Mouse (Mus musculus) kidney, adult 8-10 months (tissue): ENCODE measurements around the gene Slc50a1.

Experiments used
- DNase-seq, 2 experiments: peaks; one replicate each; pipeline ENCODE4 v3.0.0; 2022

The Slc50a1 gene

GRCm38 (mm10) chr3:89270051-89270755 lies at the start of gene Slc50a1:
Slc50a1 (minus strand) TSS chr3:89270570.
- peak; percentile 80 to 83 for DNase-seq

- DNase-seq: no peak
These were observed 49.4 kb upstream of the Slc50a1 start for GRCm38 (mm10) chr3:89319591-89320350.

GRCm38 (mm10) chr3:89318971-89319590 lies 48.7 kb upstream of the Slc50a1 start:
- no peak for DNase-seq

DNA sequence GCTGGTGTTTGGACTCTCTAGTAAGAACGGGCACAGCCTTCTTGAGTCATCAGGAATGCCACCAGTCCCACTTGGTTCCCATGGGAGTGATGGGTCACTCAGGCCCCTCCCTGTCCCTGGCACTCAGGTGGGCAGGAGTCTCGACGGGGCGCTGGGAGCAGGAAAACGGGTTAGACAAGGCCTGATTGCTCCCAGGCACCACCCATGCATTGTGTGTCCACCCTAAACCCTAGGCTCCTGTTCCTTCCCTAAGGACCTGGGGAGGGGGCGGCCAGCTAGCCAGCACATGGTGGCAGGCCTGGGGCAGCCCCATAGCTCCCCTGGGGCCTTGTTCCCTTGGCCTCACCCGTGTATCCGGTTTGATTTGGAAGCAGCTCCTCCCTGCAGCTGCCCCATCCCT lies 47.9 kb upstream of the Slc50a1 start:
- DNase-seq: no peak

DNA sequence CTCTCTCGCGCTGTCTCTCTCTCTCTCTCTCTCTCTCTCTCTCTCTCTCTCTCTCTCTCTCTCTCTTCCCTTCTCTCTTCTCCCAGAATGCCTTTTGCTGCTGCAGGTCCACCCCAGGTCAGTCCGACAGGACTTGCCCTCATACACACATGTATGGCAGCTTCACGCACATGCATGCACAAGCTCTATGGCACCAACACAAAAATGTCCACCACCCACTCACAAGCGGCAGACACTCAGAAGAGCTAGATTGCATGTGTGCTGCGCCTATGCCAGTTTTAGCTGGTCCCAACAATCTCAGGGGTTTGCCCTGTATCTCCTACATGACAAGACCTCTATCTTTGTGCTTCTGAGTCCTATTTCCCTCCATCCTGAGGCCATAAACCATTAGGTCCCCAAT lies 46.9 kb upstream of the Slc50a1 start:
- no peak for DNase-seq

- peak; percentile 82 to 92 for DNase-seq
These were observed 46.5 kb upstream of the Slc50a1 start for GRCm38 (mm10) chr3:89316833-89317232.

GRCm38 (mm10) chr3:89315930-89316831 lies 45.8 kb upstream of the Slc50a1 start:
- DNase-seq: no peak

DNA sequence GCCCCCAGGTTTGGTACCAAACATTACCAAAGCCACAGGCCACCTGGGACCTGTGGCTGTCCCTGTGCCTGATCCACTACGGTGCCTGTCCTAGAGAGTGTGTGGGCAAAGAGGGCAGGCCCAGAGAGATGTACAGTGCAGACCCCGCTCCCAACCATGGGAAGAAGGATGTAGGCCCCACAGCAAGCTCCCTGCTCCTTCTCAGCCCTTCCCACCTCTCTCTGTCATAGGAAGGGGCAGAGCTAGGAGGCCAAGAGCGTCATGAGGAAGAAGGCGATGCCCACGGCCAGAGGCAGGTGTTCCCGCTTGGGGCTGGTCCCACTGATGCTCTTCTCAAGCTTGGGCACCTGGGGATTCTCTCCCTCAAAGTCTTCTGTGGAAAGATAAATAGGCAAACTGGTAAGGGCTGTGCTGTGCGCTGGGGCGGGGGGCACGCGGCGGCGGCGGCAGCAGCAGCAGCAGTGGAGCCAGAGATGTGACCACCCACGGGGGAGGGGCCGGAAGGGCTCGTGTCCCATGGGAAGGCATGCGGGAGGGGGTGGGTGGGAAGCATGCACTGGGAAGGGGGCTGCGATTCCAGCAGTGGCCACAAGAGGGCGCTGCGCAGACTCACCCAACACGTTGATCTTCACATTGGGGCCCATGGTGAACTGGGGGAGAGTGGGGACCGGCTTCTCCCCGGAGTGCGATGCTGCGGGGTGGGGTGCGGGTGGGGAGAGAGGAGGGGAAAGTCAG lies 45.0 kb upstream of the Slc50a1 start:
- DNase-seq: peak; percentile 58 to 80

- no peak for DNase-seq
These were observed 44.4 kb upstream of the Slc50a1 start for GRCm38 (mm10) chr3:89314791-89315190.

DNA sequence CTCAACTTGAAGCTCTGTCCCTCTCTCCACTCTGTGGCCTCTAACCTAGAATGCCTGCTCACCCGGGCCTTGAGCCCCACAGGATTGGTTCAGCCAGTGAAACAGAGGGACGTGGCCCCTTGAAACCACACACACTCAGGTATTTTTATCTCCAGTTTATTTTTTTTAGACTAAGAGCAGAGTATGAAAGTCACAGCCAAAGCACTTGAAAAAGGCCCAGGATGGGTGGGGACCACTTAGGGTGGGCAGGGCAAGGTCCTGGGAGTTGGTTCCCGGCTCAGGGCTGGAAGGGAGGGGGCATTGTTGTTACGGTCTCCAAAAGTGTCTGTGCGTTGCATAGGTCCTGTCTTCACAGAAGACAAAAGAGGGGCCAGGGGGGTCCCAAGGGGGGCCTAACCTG lies 44.0 kb upstream of the Slc50a1 start:
- DNase-seq: no peak

GRCm38 (mm10) chr3:89308089-89308488 lies 37.7 kb upstream of the Slc50a1 start:
- DNase-seq: peak; percentile 71 to 86

DNA sequence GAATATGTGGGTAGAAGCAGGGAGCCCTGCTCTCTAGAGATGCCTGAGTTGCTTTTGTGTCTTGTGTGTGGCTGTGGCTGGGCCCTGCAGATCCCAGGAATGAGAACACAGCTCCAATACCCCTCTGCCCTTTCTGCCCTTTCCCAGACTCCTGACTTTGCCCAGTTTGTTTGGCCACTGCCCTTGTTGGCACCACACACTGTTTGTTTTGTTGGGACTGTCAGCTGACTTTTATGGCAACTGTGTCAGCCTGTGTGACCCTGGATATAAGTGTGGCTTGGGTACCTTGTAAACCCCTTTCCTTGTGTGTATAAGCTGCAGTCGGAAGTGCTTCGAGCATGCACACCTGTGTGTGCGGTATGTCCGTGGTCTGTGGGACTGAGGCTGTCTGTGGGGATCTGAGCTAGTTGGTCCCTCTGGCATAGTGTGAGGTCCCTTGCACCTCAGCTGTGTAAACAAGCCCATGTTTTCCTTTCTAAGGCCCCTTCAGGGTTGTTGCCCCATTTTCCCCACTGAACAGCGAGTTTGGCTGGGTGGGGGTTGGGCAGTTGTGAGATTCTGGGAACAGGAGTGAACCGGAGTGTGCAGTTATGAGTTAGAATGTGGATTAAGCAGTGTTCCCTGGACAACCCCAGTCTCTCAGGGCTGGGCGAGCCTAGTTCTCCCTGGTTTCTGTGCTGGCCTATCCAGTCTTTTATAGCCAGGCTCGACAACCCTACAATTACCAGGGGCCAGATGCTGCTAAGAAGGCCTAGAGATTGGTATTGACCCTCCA lies 35.4 kb upstream of the Slc50a1 start:
- DNase-seq: peak in 1 of 2 experiments; percentile 56

- DNase-seq: no peak
These were observed 34.7 kb upstream of the Slc50a1 start for GRCm38 (mm10) chr3:89305105-89305504.

DNA sequence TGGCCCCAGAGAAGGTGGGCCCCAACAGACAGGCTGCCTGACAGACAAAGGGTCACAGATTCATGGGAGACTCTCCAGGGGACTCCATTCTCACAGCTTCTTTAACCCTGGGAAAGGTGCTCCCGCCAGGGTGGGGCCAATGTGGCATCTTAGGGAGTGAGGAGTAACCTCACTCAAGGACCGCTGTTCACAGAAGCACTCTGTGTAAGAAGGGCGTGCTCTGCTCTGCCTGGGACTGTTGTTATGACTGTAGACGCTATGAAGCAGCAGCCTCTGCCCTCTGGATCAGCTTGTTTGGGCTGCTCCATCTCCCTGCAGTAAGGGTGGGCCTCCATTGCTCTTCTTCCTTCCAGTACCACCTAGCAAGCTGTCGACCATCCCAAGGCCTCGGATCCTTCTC lies 34.1 kb upstream of the Slc50a1 start:
- no peak for DNase-seq

GRCm38 (mm10) chr3:89300514-89300913 lies 30.1 kb upstream of the Slc50a1 start:
- DNase-seq: no peak

DNA sequence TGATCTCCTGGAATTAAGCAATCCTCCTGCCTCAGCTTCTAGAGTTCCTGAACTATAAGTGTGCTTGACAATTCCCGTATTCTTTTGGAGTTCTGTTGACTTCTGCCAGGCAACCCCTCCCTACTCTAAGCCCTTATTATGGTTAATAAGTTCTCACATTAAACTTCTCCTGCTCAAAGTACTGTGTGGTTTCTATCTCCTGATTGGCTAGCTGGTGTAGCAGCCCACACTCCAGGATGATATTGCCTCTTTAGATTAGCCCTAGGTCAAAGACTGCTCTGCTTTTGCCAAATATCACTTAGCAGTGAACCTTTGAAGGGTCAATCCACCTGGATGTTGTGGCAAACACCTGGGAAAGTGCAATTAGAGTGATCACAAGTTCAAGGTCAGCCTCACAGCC lies 29.7 kb upstream of the Slc50a1 start:
- peak; percentile 62 to 86 for DNase-seq

GRCm38 (mm10) chr3:89299499-89299898 lies 29.1 kb upstream of the Slc50a1 start:
- peak in 1 of 2 experiments; percentile 42 for DNase-seq

GRCm38 (mm10) chr3:89298908-89299307 lies 28.5 kb upstream of the Slc50a1 start:
- no peak for DNase-seq

DNA sequence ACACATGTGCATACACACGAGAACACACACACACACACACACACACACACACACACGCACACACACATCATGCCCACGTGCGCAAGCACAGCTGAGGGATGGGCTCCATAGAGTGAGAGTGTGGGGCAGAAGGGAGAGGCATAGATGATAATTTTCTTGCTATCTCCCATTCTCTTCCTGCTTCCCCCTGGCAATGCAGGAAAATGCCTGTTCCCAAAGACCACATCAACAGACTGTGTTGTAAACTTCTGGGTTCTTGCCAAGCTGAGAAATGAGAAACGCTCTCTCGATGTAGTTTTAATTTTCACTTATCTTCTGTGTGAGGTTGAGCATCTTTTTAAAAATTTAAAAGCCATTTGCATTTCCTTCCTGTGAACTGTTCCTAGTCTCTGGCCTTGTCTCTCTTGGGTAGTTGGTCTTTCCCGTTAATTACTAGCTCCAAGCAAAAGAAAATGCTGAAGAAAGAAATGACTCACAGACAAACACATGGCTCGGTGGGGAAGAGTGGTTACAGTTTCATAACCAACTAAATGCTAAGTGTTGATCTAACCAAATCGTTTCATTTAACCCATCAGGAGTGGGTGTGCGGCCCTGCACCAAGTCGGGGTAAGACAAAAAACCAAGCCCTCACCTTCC lies 26.5 kb upstream of the Slc50a1 start:
- no peak for DNase-seq

GRCm38 (mm10) chr3:89295685-89296230 lies 25.4 kb upstream of the Slc50a1 start:
- DNase-seq: no peak
